Mouse (Mus musculus) CD8-positive naive resting alpha-beta T cell, adult 2 months (primary cell): ENCODE data around the gene St7.

Experiments used
- DNase-seq, 2 experiments: peaks; one replicate each; pipeline ENCODE4 v3.0.0; 2022; ENCODE audit warnings: low read depth in 2 of 2, low spot score in 2 of 2

St7 gene

GRCm38 (mm10) chr6:17943877-17944617 lies 251.3 kb downstream of the St7 start:
- DNase-seq, result no peak

GRCm38 (mm10) chr6:17946456-17946855 lies 253.7 kb downstream of the St7 start:
- DNase-seq, result no peak

- DNase-seq, result no peak
These were observed 254.5 kb downstream of the St7 start for GRCm38 (mm10) chr6:17947130-17947831.

- DNase-seq, result no peak
These were observed 256.4 kb downstream of the St7 start for GRCm38 (mm10) chr6:17949103-17949502.

GRCm38 (mm10) chr6:17951779-17952178 lies 259.0 kb downstream of the St7 start:
- DNase-seq, result no peak

GRCm38 (mm10) chr6:17963455-17963854 lies 270.7 kb downstream of the St7 start:
- DNase-seq, result no peak

GRCm38 (mm10) chr6:17968467-17969144 lies 275.9 kb downstream of the St7 start:
- no peak for DNase-seq

- DNase-seq, result no peak
These were observed 277.1 kb downstream of the St7 start for GRCm38 (mm10) chr6:17969815-17970214.

- DNase-seq, result no peak
These were observed 278.7 kb downstream of the St7 start for GRCm38 (mm10) chr6:17971393-17971792.

- DNase-seq, result no peak
These were observed 281.7 kb downstream of the St7 start for GRCm38 (mm10) chr6:17974416-17974815.

- DNase-seq, result no peak
These were observed 284.4 kb downstream of the St7 start for GRCm38 (mm10) chr6:17977165-17977564.

- DNase-seq, result no peak
These were observed 285.6 kb downstream of the St7 start for GRCm38 (mm10) chr6:17978324-17978723.

- no peak for DNase-seq
These were observed 286.1 kb downstream of the St7 start for GRCm38 (mm10) chr6:17978881-17979280.

GRCm38 (mm10) chr6:17979361-17979760 lies 286.6 kb downstream of the St7 start:
- DNase-seq, result no peak

- no peak for DNase-seq
These were observed 297.7 kb downstream of the St7 start for GRCm38 (mm10) chr6:17990173-17991028.

GRCm38 (mm10) chr6:17991625-17992024 lies 298.9 kb downstream of the St7 start:
- DNase-seq, result no peak
